ENCODE assay signal across 19 mouse cellular contexts in genomic region chr6:50326192-50326591, GRCm38 (mm10).
"Had no signal": no experiment of that assay in that cellular context is flagged by ENCODE, and none has a peak within 500 bp of the region (broad histone marks: within the 10 kb centered on the region; RNA-seq: fewer than 3 reads in every experiment).

No protein-coding gene starts in this region.

- H3K36me3 ChIP-seq: liver, embryonic 13.5 days; lung, embryonic 15.5 days; midbrain, embryonic 15.5 days; neural tube, embryonic 12.5 days; stomach, embryonic 15.5 days had no signal

- H3K27me3 ChIP-seq: limb, embryonic 12.5 days; liver, embryonic 13.5 days; lung, embryonic 15.5 days; megakaryocyte, embryonic 14.5 days; midbrain, embryonic 15.5 days; neural tube, embryonic 12.5 days; stomach, embryonic 15.5 days had no signal

- H3K9ac ChIP-seq: limb, embryonic 12.5 days; liver, embryonic 13.5 days; liver, postnatal 0 days; lung, embryonic 15.5 days; midbrain, embryonic 15.5 days; neural tube, embryonic 12.5 days; stomach, embryonic 15.5 days had no signal

- H3K4me1 ChIP-seq: liver, embryonic 13.5 days; neural tube, embryonic 12.5 days; stomach, embryonic 15.5 days had no signal

- H3K4me2 ChIP-seq: limb, embryonic 12.5 days; liver, embryonic 13.5 days; lung, embryonic 15.5 days; midbrain, embryonic 11.5 days; midbrain, embryonic 15.5 days; neural tube, embryonic 12.5 days; stomach, embryonic 15.5 days had no signal

- H3K27ac ChIP-seq: kidney, postnatal 0 days; limb, embryonic 12.5 days; liver, embryonic 13.5 days; lung, embryonic 15.5 days; macrophage; midbrain, embryonic 15.5 days; neural tube, embryonic 12.5 days; stomach, embryonic 15.5 days had no signal

- H3K9me3 ChIP-seq: limb, embryonic 12.5 days; liver, embryonic 13.5 days; lung, embryonic 15.5 days; megakaryocyte, embryonic 14.5 days; midbrain, embryonic 15.5 days; neural tube, embryonic 12.5 days; stomach, embryonic 15.5 days had no signal

- H3K4me3 ChIP-seq: limb, embryonic 12.5 days; liver, embryonic 13.5 days; lung, embryonic 15.5 days; megakaryocyte, embryonic 14.5 days; midbrain, embryonic 15.5 days; neural tube, embryonic 12.5 days; stomach, embryonic 15.5 days had no signal

- ATAC-seq: liver, postnatal 0 days; midbrain, embryonic 15.5 days had no signal

- DNase-seq: kidney, postnatal 36 days; layer of hippocampus, adult 9-11 months; layer of hippocampus, postnatal 36 days; liver; liver, embryonic 13.5 days; liver, postnatal 0 days; lung, postnatal 14 days; right cerebral cortex, postnatal 4 days; thymus, adult 2 months; thymus, postnatal 4 days had no signal
